Mouse (Mus musculus) spleen, adult 2 months (tissue): ENCODE results near the gene Lrrc73.

ENCODE experiments used
- CTCF ChIP-seq: fragments of 200-500 bp; IDR thresholded peaks from 2 replicates; pipeline ENCODE4 v1.5.1; 2011; ENCODE audit warnings: mild to moderate bottlenecking, inconsistent platforms; ENCODE audit not compliant: insufficient read depth, insufficient read length, insufficient replicate concordance; ENCODE audit errors: extremely low read depth
- POLR2A ChIP-seq: fragments of 200-500 bp; IDR thresholded peaks from 2 replicates; pipeline ENCODE4 v1.6.1; 2011; ENCODE audit warnings: low read depth, low read length, inconsistent platforms

- TF ChIP-seq CTCF (no peak), POLR2A (no peak)
Measured at GRCm38 (mm10) chr17:46259675-46260074, 6.3 kb downstream of the Lrrc73 start.
